Mouse (Mus musculus): ENCODE data around the gene Cdc6. TPM values are rescaled to one million over a fixed set of nuclear protein-coding genes. Genes with fewer than 3 reads are reported as not detected.

The Cdc6 gene
- total and polyA plus RNA-seq, 3 experiments, result 56.9 to 104 (median 69.4) TPM

DNA sequence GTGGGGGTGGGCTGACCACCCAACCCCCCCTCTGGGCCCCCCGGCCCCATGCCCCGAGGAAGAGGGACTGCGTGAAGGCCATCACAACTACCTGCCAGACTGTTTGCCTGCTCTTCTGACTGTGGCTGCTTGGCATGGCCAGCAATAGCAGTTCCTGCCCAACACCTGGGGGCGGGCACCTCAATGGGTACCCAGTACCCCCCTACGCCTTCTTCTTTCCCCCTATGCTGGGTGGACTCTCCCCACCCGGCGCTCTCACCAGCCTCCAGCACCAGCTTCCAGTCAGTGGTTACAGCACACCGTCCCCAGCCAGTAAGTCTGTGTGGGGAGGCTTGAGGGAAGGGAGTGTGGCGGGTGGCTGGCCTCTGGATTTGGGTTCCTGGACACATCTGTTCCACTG lies 42.9 kb downstream of the Cdc6 start:
- no peaks in the 10 kb centered on the region for H3K9me3 ChIP-seq (replicated peaks; ENCODE audit: insufficient read depth, low read length)
- H3K27me3 ChIP-seq (ENCODE audit: control insufficient read depth in 1 of 2, insufficient read depth in 2 of 2, low read length in 2 of 2), result no peaks in the 10 kb centered on the region
- H3K79me2 ChIP-seq (ENCODE audit: control insufficient read depth, insufficient read depth, low read length, poor library complexity), result 0 out of 2 replicates have a peak, but pooled peaks cover 2% of the 10 kb centered on the region
- H3K9ac ChIP-seq (ENCODE audit: control insufficient read depth, low read depth, low read length, poor library complexity, severe bottlenecking), result no peak overlapping the region
- H3K36me3 ChIP-seq (ENCODE audit: control insufficient read depth in 1 of 2, insufficient read depth in 2 of 2, low read length in 2 of 2), result peaks cover 0 to 48% of the 10 kb centered on the region in 2 experiments; a peak in 2 of 4 replicates
- H3K4me3 ChIP-seq (ENCODE audit: control insufficient read depth in 1 of 2, insufficient read depth in 1 of 2, low read depth in 2 of 2, low read length in 2 of 2), result no peak overlapping the region
- DNase-seq (ENCODE audit: low read depth, low spot score), result no peak
- H3K4me1 ChIP-seq (ENCODE audit: control insufficient read depth in 1 of 2, insufficient read depth in 2 of 2, low read length in 2 of 2), result peaks cover 28 to 53% of the 10 kb centered on the region in 2 experiments
- TF ChIP-seq ZC3H11A (IDR thresholded peaks at IDR 0.05; ENCODE audit: low read depth, low read length) (no peak), MXI1 (IDR thresholded peaks at IDR 0.05; ENCODE audit: low read depth, low read length) (no peak), CTCF (IDR thresholded peaks at IDR 0.05 in 2 of 3, conservative IDR thresholded peaks at IDR 0.05 in 1 of 3; ENCODE audit: control insufficient read depth in 1 of 3, insufficient read depth in 1 of 3, low read depth in 2 of 3, low read length in 3 of 3, poor library complexity in 1 of 3, severe bottlenecking in 1 of 3) (no peak), ZKSCAN1 (IDR thresholded peaks at IDR 0.05; ENCODE audit: low read depth, low read length) (no peak), UBTF (IDR thresholded peaks at IDR 0.05; ENCODE audit: borderline replicate concordance, insufficient read depth, low read depth, low read length) (no peak), RCOR1 (IDR thresholded peaks at IDR 0.05; ENCODE audit: low read depth, low read length) (no peak), JUND (IDR thresholded peaks at IDR 0.05; ENCODE audit: low read depth, low read length) (no peak), HCFC1 (IDR thresholded peaks at IDR 0.05; ENCODE audit: low read depth, low read length) (no peak)
- H3K27ac ChIP-seq (ENCODE audit: control insufficient read depth, low read depth, low read length), result no peak overlapping the region

DNA sequence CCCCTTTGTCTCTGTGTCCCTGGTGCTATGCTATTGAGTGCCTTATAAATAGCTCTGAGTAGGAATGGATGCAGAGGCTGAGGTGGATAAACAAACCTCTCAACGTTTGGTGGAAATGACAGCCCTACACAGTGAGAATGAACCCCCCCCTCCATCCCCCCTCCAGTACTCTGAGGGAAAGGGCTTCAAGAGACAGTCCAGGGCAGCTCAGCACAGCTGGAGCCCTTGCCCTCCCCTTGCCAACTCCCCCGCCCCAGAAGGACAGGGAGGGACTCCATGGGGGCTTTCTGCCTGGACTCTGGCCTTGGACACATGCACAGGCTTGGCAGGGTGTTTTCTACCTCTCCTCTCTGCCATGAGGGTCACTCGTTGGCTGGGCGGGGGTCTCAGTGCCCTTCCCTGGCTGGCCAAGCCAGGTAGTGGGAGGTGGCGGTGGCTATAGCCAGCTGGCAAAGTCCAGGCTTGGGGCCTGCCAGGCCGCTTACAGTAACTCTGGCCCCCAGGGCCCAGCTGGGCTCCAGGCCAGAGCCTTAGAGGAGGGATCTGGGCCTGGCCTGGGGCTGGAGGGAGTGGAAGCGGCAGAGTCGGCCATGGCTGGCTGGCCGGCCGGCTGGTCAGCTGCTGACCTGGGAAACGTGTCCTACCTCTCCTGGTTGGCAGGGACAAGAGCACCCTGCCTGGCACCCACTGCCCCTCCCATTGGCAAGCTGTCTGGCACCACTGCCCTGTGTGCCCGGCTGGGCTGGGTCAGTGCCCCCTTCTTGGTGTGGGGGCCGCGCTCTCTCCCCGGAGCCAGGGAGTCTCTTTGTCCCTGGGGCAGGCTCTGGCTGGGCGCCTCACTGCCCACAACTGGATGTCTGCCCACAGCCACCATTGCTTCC lies 43.7 kb downstream of the Cdc6 start:
- H3K27me3 ChIP-seq (ENCODE audit: control insufficient read depth in 1 of 2, insufficient read depth in 2 of 2, low read length in 2 of 2), result no peaks in the 10 kb centered on the region
- H3K79me2 ChIP-seq (ENCODE audit: control insufficient read depth, insufficient read depth, low read length, poor library complexity), result 0 out of 2 replicates have a peak, but pooled peaks cover 2% of the 10 kb centered on the region
- H3K4me1 ChIP-seq (ENCODE audit: control insufficient read depth in 1 of 2, insufficient read depth in 2 of 2, low read length in 2 of 2), result peaks cover 28 to 53% of the 10 kb centered on the region in 2 experiments
- TF ChIP-seq ZNF384 (IDR thresholded peaks at IDR 0.05; ENCODE audit: low read depth, low read length), result no peak
- TF ChIP-seq POLR2AphosphoS2 (IDR thresholded peaks at IDR 0.05; ENCODE audit: low read length), result no peak
- TF ChIP-seq TBP (IDR thresholded peaks at IDR 0.05; ENCODE audit: low read depth, low read length), result no peak
- TF ChIP-seq MYB (IDR thresholded peaks at IDR 0.05; ENCODE audit: low read depth, low read length), result no peak
- TF ChIP-seq CTCF (IDR thresholded peaks at IDR 0.05 in 2 of 3, conservative IDR thresholded peaks at IDR 0.05 in 1 of 3; ENCODE audit: control insufficient read depth in 1 of 3, insufficient read depth in 1 of 3, low read depth in 2 of 3, low read length in 3 of 3, poor library complexity in 1 of 3, severe bottlenecking in 1 of 3), result no peak
- no peak for TF ChIP-seq CHD1 (IDR thresholded peaks at IDR 0.05; ENCODE audit: low read depth, low read length)
- no peak for TF ChIP-seq MYC (IDR thresholded peaks at IDR 0.05; ENCODE audit: low read depth, low read length)
- H3K27ac ChIP-seq (ENCODE audit: control insufficient read depth, low read depth, low read length), result no peak overlapping the region
- DNase-seq (ENCODE audit: low read depth, low spot score), result no peak
- no peak overlapping the region for H3K9ac ChIP-seq (ENCODE audit: control insufficient read depth, low read depth, low read length, poor library complexity, severe bottlenecking)
- no peaks in the 10 kb centered on the region for H3K9me3 ChIP-seq (replicated peaks; ENCODE audit: insufficient read depth, low read length)
- no peak overlapping the region for H3K4me3 ChIP-seq (ENCODE audit: control insufficient read depth in 1 of 2, insufficient read depth in 1 of 2, low read depth in 2 of 2, low read length in 2 of 2)
- H3K36me3 ChIP-seq (ENCODE audit: control insufficient read depth in 1 of 2, insufficient read depth in 2 of 2, low read length in 2 of 2), result peaks cover 0 to 48% of the 10 kb centered on the region in 2 experiments; a peak in 2 of 4 replicates

All from MEL (cell line).